Mouse (Mus musculus) forebrain, embryonic 12.5 days (tissue): ENCODE results near the gene Mansc1. TPM values are rescaled to one million over a fixed set of nuclear protein-coding genes. Genes with fewer than 3 reads are reported as not detected.
A peak's percentile ranks its signal among the peaks of the same experiment; 100 is the strongest.

ENCODE experiments used
- ATAC-seq: fragments of 200-750 bp; cut with Nextera tagmentation; 2 replicates; pipeline ENCODE4 v1.8.0; 2017; ENCODE audit warnings: moderate TSS enrichment; ENCODE audit not compliant: low FRiP score
- H3K27ac ChIP-seq: fragments of 300-500 bp; sonication (generic); 2 replicates; pipeline ENCODE4 v1.5.1; 2016; ENCODE audit warnings: mild to moderate bottlenecking
- H3K27me3 ChIP-seq: fragments of 300-500 bp; sonication (generic); 2 replicates; pipeline ENCODE4 v1.6.1; 2016; ENCODE audit warnings: mild to moderate bottlenecking
- H3K36me3 ChIP-seq: fragments of 300-500 bp; sonication (generic); replicated peaks from 2 replicates; pipeline ENCODE4 v1.6.1; 2016; ENCODE audit warnings: mild to moderate bottlenecking
- H3K4me1 ChIP-seq: fragments of 300-500 bp; sonication (generic); 2 replicates; pipeline ENCODE4 v1.6.1; 2016
- H3K4me2 ChIP-seq: fragments of 300-500 bp; sonication (generic); 2 replicates; pipeline ENCODE4 v1.6.1; 2016; ENCODE audit warnings: mild to moderate bottlenecking, moderate library complexity
- H3K4me3 ChIP-seq: fragments of 300-500 bp; sonication (generic); replicated peaks from 2 replicates; pipeline ENCODE4 v1.5.1; 2016; ENCODE audit warnings: mild to moderate bottlenecking
- H3K9ac ChIP-seq: fragments of 300-500 bp; sonication (generic); 2 replicates; pipeline ENCODE4 v1.6.1; 2016; ENCODE audit warnings: mild to moderate bottlenecking
- H3K9me3 ChIP-seq: fragments of 300-500 bp; sonication (generic); 2 replicates; pipeline ENCODE4 v1.6.1; 2016
- WGBS: fragments of 180-500 bp; shearing (Covaris S2); methylation state at CpG from one replicate; pipeline ENCODE4 v1.1.7; 2016; 5-methylcytosine and 5-hydroxymethylcytosine counted together
- polyA plus RNA-seq: library from polyadenylated mRNA; unstranded; fragments of >200 nt; fragmentation: Nextera tagmentation; extraction: Ambion mirVana; gene quantifications from 2 replicates; pipeline ENCODE4 v1.2.1, GENCODE M21; 2016

Mansc1 gene
- polyA plus RNA-seq, 1 experiment from 2014 or later, result 1.1 TPM

DNA sequence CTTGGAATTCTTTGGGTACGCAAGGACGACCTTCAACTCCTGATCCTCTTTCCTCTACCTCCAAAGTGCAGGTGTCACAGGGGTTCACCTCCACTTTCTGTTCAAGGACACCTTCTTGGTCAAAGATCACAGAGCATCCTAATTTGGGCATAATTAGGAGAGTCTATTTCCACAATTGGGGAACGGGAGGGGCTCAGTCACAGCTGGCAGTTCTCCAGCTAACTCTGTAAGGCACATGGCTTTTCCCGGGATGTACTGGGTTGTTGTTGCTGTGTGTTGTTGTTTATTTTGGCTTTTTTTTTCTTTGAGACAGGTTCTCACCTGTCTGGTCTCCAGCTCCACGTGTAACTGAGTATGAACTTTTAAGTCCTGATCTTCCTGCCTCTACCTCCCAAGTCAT lies 468 bp upstream of the Mansc1 start:
- 37% methylated on average over 5 of the region's 5 CpGs for WGBS
- H3K27me3 ChIP-seq, result peaks cover 36% of the 10 kb centered on the region
- H3K27ac ChIP-seq, result no peak overlapping the region
- peak overlapping the region; percentile 54 for H3K9ac ChIP-seq
- H3K9me3 ChIP-seq, result no peaks in the 10 kb centered on the region
- no peaks in the 10 kb centered on the region for H3K36me3 ChIP-seq
- H3K4me3 ChIP-seq, result peak overlapping the region; percentile 49
- ATAC-seq, result no peak
- H3K4me2 ChIP-seq, result peak overlapping the region; percentile 76
- H3K4me1 ChIP-seq, result peaks cover 12% of the 10 kb centered on the region

DNA sequence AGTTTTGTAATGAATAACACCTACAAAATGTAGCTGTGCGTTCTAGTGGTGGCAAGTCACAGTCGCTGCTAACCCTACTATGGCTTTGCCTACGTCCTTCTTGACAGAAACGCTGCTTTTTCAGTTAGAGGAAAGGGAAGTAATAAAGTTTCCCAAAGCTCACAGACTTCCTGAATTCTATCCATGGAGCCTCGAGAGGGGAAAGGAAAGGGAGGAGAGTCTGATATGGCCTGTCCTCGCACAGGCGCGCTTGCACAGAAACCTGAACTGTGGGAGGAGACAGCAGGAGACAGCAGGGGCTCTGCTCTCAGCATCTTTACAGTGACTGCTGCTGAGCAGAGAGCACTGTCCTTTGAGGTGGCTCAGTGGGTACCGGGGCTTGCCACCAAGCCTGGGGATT lies 1.8 kb downstream of the Mansc1 start:
- no peak overlapping the region for H3K4me3 ChIP-seq
- peaks cover 36% of the 10 kb centered on the region for H3K27me3 ChIP-seq
- no peak overlapping the region for H3K27ac ChIP-seq
- no peaks in the 10 kb centered on the region for H3K36me3 ChIP-seq
- ATAC-seq, result no peak
- H3K9me3 ChIP-seq, result no peaks in the 10 kb centered on the region
- H3K4me2 ChIP-seq, result no peak overlapping the region
- H3K4me1 ChIP-seq, result peaks cover 12% of the 10 kb centered on the region
- no peak overlapping the region for H3K9ac ChIP-seq
- 80% methylated on average over 9 of the region's 9 CpGs for WGBS

DNA sequence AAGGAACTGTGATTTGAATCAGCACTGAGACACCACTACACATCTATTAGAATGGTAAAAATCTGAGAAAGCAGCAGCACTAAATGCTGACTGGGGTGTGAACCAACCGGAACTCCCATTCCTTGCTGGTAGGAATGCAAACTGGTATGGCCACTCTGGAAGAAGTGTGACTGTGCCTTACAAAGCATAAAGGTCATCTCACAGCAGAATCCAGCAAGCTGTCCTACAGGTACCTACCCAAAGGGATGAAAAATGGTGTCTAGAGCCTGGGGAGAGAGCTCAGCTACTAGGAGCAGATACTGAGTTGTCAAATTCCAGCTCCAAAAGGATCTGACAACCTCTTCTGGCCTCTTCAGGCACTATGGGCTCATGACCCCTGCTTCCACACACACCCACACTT lies 5.7 kb downstream of the Mansc1 start:
- WGBS, result 94% methylated on average over 1 of the region's 1 CpGs
- no peak overlapping the region for H3K9ac ChIP-seq
- peaks cover 13% of the 10 kb centered on the region for H3K27me3 ChIP-seq
- H3K27ac ChIP-seq, result no peak overlapping the region
- ATAC-seq, result no peak
- H3K4me1 ChIP-seq, result peaks cover under 1% of the 10 kb centered on the region; the same call in 1 of the 2 replicates
- no peaks in the 10 kb centered on the region for H3K36me3 ChIP-seq
- no peak overlapping the region for H3K4me2 ChIP-seq
- H3K9me3 ChIP-seq, result no peaks in the 10 kb centered on the region
- H3K4me3 ChIP-seq, result no peak overlapping the region

GRCm38 (mm10) chr6:134625431-134625830 lies 6.9 kb downstream of the Mansc1 start:
- Histone ChIP-seq H3K27ac (no peak overlapping the region), H3K9ac (no peak overlapping the region), H3K4me2 (no peak overlapping the region), H3K36me3 (no peaks in the 10 kb centered on the region), H3K27me3 (0 out of 2 replicates have a peak, but pooled peaks cover 2% of the 10 kb centered on the region), H3K4me1 (no peaks in the 10 kb centered on the region), H3K9me3 (no peaks in the 10 kb centered on the region), H3K4me3 (no peak overlapping the region)
- ATAC-seq, result no peak
- 64% methylated on average over 12 of the region's 12 CpGs for WGBS

- Histone ChIP-seq H3K4me3 (no peak overlapping the region), H3K9ac (no peak overlapping the region), H3K36me3 (no peaks in the 10 kb centered on the region), H3K27ac (no peak overlapping the region), H3K4me1 (no peaks in the 10 kb centered on the region), H3K27me3 (no peaks in the 10 kb centered on the region), H3K9me3 (no peaks in the 10 kb centered on the region), H3K4me2 (no peak overlapping the region)
- WGBS, result 84% methylated on average over 14 of the region's 14 CpGs
- no peak for ATAC-seq
Measured at GRCm38 (mm10) chr6:134621552-134621949, 10.7 kb downstream of the Mansc1 start.

- Histone ChIP-seq H3K36me3 (no peaks in the 10 kb centered on the region), H3K4me3 (no peak overlapping the region), H3K9me3 (no peaks in the 10 kb centered on the region), H3K27ac (no peak overlapping the region), H3K27me3 (no peaks in the 10 kb centered on the region), H3K9ac (no peak overlapping the region), H3K4me1 (no peaks in the 10 kb centered on the region), H3K4me2 (no peak overlapping the region)
- ATAC-seq, result no peak
- WGBS, result 65% methylated on average over 6 of the region's 6 CpGs
Measured at GRCm38 (mm10) chr6:134620846-134621551, 11.3 kb downstream of the Mansc1 start.

GRCm38 (mm10) chr6:134620129-134620528 lies 12.2 kb downstream of the Mansc1 start:
- H3K4me2 ChIP-seq, result no peak overlapping the region
- no peak overlapping the region for H3K27ac ChIP-seq
- H3K36me3 ChIP-seq, result no peaks in the 10 kb centered on the region
- no peak overlapping the region for H3K9ac ChIP-seq
- no peak overlapping the region for H3K4me3 ChIP-seq
- 76% methylated on average over 3 of the region's 3 CpGs for WGBS
- H3K4me1 ChIP-seq, result no peaks in the 10 kb centered on the region
- H3K9me3 ChIP-seq, result no peaks in the 10 kb centered on the region
- no peaks in the 10 kb centered on the region for H3K27me3 ChIP-seq
- no peak for ATAC-seq

DNA sequence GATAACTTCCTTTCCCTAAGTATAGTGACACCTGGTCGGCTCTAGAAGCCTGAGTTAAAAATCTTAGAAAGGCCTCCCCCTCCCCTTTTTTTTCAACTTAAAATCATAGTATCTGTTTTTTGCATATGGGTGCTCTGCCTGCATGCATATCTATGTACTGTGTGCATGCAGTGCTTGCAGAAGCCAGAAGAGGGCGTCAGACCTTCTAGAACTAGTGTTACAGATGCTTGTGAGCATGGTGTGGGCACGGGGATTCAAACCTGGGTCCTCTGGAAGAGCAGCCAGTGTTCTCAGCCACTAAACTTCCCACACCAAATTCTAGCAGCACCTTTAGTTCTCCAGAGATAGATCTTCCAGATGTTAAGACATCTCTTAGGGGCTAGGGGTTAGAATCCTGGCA lies 14.7 kb downstream of the Mansc1 start:
- Histone ChIP-seq H3K9ac (no peak overlapping the region), H3K4me1 (no peaks in the 10 kb centered on the region), H3K4me2 (no peak overlapping the region), H3K27ac (no peak overlapping the region), H3K36me3 (no peaks in the 10 kb centered on the region), H3K4me3 (no peak overlapping the region), H3K9me3 (no peaks in the 10 kb centered on the region), H3K27me3 (no peaks in the 10 kb centered on the region)
- 58% methylated on average over 3 of the region's 3 CpGs for WGBS
- ATAC-seq, result no peak

DNA sequence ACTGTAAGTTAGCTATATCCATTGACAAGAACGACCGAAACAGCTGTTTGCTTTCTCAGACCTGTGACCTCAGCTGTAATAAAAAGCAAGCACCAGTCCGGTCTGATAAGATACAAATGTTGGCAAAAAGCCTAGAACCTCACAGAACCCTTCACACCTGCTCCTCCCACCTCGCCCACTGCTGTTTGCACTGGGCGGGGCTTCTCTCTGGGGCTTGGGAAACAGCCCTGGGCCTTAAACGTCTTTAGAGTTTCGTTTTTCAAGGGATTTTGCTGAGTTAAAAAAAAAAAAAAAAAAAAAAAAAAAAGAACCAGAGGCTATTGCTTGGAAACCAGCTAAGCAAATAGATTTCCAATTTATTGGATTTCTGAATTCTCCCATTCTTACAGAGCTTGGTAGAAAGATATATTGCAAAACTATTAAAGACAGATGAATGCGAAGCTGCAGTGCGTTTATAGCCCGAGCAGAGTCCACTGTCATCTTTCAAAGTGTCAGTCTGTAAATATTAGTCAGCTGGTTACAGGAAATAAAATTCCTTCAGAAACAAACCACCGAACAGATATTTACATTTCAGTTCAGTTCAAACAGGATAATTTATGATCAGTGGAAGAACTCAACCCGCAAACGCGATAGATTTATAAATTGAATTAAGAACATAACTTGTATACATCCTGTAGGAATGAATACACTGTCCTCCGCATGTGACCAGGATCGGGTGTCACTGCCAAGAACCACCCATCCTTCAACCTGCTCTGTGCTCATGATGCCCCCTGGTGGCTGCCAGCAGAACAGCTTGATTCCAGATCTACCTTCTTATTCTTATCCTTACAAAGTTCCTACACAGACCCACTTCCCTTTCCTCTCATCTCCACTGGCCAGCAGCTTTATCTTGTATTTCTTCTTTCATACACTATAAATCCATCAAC lies 17.3 kb downstream of the Mansc1 start:
- no peaks in the 10 kb centered on the region for H3K27me3 ChIP-seq
- 25% methylated on average over 16 of the region's 16 CpGs for WGBS

DNA sequence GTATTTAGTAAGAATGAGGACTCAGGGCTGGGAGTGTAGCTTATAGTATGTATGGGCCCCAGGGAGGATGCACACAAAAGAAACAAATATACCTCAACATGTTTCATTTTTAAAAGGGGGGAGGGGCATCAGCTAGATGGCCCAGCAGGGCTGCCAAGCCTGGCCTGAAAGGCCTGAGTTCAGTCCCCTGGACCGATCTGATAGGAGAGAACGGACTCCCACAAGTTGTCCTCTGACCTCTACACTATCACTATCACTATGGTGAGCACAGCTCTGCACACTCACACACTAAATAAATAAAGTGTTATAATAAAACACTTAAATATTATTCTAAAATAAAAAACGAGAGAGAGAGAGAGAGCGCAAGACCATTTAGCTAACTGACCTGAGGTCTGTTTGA lies 18.0 kb downstream of the Mansc1 start:
- no peak overlapping the region for H3K4me2 ChIP-seq
- H3K9ac ChIP-seq, result no peak overlapping the region
- ATAC-seq, result no peak
- H3K27me3 ChIP-seq, result no peaks in the 10 kb centered on the region
- no peak overlapping the region for H3K4me3 ChIP-seq
- H3K27ac ChIP-seq, result no peak overlapping the region
- H3K4me1 ChIP-seq, result no peaks in the 10 kb centered on the region
- WGBS, result 79% methylated on average over 4 of the region's 4 CpGs
- H3K9me3 ChIP-seq, result no peaks in the 10 kb centered on the region
- no peaks in the 10 kb centered on the region for H3K36me3 ChIP-seq

More for the DNA sequence above, 17.3 kb downstream of the Mansc1 start:
- Histone ChIP-seq H3K9ac (no peak overlapping the region), H3K27ac (no peak overlapping the region), H3K9me3 (no peaks in the 10 kb centered on the region), H3K4me2 (no peak overlapping the region), H3K36me3 (no peaks in the 10 kb centered on the region), H3K4me1 (no peaks in the 10 kb centered on the region), H3K4me3 (no peak overlapping the region)
- ATAC-seq, result peak; percentile 70

- H3K9me3 ChIP-seq, result no peaks in the 10 kb centered on the region
- no peaks in the 10 kb centered on the region for H3K27me3 ChIP-seq
- no peaks in the 10 kb centered on the region for H3K4me1 ChIP-seq
- 79% methylated on average over 13 of the region's 13 CpGs for WGBS
- ATAC-seq, result no peak
- H3K4me3 ChIP-seq, result no peak overlapping the region
- no peaks in the 10 kb centered on the region for H3K36me3 ChIP-seq
- H3K4me2 ChIP-seq, result no peak overlapping the region
- H3K9ac ChIP-seq, result no peak overlapping the region
- H3K27ac ChIP-seq, result no peak overlapping the region
Measured at GRCm38 (mm10) chr6:134611896-134612295, 20.4 kb downstream of the Mansc1 start.

DNA sequence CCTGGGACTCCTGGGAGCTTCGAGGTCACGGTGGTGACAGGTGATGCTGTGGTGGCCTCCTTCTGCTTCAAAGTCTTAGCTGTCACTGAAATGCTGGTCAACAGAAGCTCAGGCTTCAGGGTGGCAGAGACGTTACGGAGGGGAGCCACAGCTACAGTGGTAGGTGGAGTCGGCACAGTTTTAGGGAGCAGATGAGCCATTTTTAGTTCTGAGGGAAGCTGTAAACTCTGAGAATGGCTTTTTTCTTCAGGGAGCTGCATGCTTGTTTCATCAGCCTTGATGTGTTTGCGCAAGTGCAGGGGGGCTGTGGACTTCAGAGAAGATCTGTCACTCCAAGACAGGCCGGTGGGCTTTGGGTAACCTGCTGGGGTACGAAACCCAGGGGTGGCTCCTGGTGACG lies 21.9 kb downstream of the Mansc1 start:
- Histone ChIP-seq H3K27ac (no peak overlapping the region), H3K4me3 (no peak overlapping the region), H3K36me3 (no peaks in the 10 kb centered on the region), H3K4me2 (no peak overlapping the region), H3K9me3 (no peaks in the 10 kb centered on the region), H3K27me3 (no peaks in the 10 kb centered on the region), H3K4me1 (0 out of 2 replicates have a peak, but pooled peaks cover 3% of the 10 kb centered on the region), H3K9ac (no peak overlapping the region)
- ATAC-seq, result no peak
- 94% methylated on average over 9 of the region's 9 CpGs for WGBS
